Mouse (Mus musculus) CH12.LX (cell line): Measurements from ENCODE around the gene Pgpep1l. TPM values are rescaled to one million over a fixed set of nuclear protein-coding genes. Genes with fewer than 3 reads are reported as not detected.

Source experiments
- DNase-seq: peaks from one replicate; pipeline ENCODE4 v3.0.0-alpha.2; 2013; ENCODE audit errors: extremely low read depth
- H3K27ac ChIP-seq: 2 replicates; pipeline ENCODE4 v1.5.1; 2012; ENCODE audit warnings: low read depth, mild to moderate bottlenecking, control low read depth, moderate library complexity; ENCODE audit not compliant: insufficient read depth
- H3K27me3 ChIP-seq: replicated peaks from 2 replicates; pipeline ENCODE3; 2012; ENCODE audit warnings: inconsistent platforms
- H3K36me3 ChIP-seq, 2 experiments: replicated peaks in 1 of 2; 2 replicates each; pipeline versions ENCODE3 to v1.6.1; 2012; ENCODE audit warnings: inconsistent platforms in 1 of 2, low read length in 1 of 2, mild to moderate bottlenecking in 1 of 2, mixed read lengths in 1 of 2, moderate library complexity in 1 of 2; ENCODE audit not compliant: control insufficient read depth in 1 of 2, insufficient read depth in 1 of 2
- H3K4me1 ChIP-seq, 2 experiments: 2 replicates each; pipeline ENCODE4 v1.6.1; 2012; ENCODE audit warnings: inconsistent platforms in 1 of 2, moderate library complexity in 1 of 2; ENCODE audit not compliant: insufficient read depth in 2 of 2, control insufficient read depth in 1 of 2
- H3K4me2 ChIP-seq: 2 replicates; pipeline ENCODE4 v1.6.1; 2012; ENCODE audit warnings: low read depth, mild to moderate bottlenecking, control low read depth; ENCODE audit not compliant: poor library complexity, insufficient read depth, severe bottlenecking
- H3K4me3 ChIP-seq, 3 experiments: fragments of 150-350 bp in 1 of 3; sonication (generic) in 1 of 3; replicated peaks in 1 of 3; 2 replicates each; pipeline versions ENCODE3 to v1.5.1; 2011 to 2012; ENCODE audit warnings: low read depth in 2 of 3, low read length in 2 of 3, mild to moderate bottlenecking in 2 of 3, moderate library complexity in 2 of 3, control low read depth in 1 of 3, improper control_type of control experiment in 1 of 3, inconsistent platforms in 1 of 3, mixed read lengths in 1 of 3; ENCODE audit not compliant: poor library complexity in 1 of 3
- H3K79me2 ChIP-seq: replicated peaks from 2 replicates; pipeline ENCODE4 v1.6.1; 2012; ENCODE audit warnings: mild to moderate bottlenecking, moderate library complexity; ENCODE audit not compliant: control insufficient read depth, poor library complexity, insufficient read depth, severe bottlenecking; ENCODE audit errors: extremely low read depth
- H3K9ac ChIP-seq: 2 replicates; pipeline ENCODE4 v1.6.1; 2012; ENCODE audit warnings: low read depth, mild to moderate bottlenecking, control low read depth, moderate library complexity; ENCODE audit not compliant: insufficient read depth
- H3K9me3 ChIP-seq: replicated peaks from 2 replicates; pipeline ENCODE3; 2012; ENCODE audit warnings: low read length, inconsistent platforms, mixed read lengths
- BHLHE40 ChIP-seq: IDR thresholded peaks from 2 replicates; pipeline ENCODE4 v1.6.1; 2011; ENCODE audit warnings: mild to moderate bottlenecking, low read depth, low read length, improper control_type of control experiment
- CHD1 ChIP-seq: IDR thresholded peaks from 2 replicates; pipeline ENCODE4 v1.6.1; 2012; ENCODE audit warnings: low read depth, low read length, improper control_type of control experiment, inconsistent platforms
- E2F4 ChIP-seq: IDR thresholded peaks from 2 replicates; pipeline ENCODE4 v1.6.1; 2011; ENCODE audit warnings: low read depth, low read length, improper control_type of control experiment; ENCODE audit not compliant: insufficient replicate concordance
- ELF1 ChIP-seq: IDR thresholded peaks from 2 replicates; pipeline ENCODE4 v1.6.1; 2014; ENCODE audit warnings: low read depth, mild to moderate bottlenecking, inconsistent platforms, low read length, improper control_type of control experiment
- EP300 ChIP-seq: IDR thresholded peaks from 2 replicates; pipeline ENCODE4 v1.6.1; 2011; ENCODE audit warnings: low read length, improper control_type of control experiment
- ETS1 ChIP-seq: conservative IDR thresholded peaks from 2 replicates; pipeline ENCODE4 v1.6.1; 2012; ENCODE audit warnings: low read depth, mild to moderate bottlenecking, inconsistent platforms, low read length, improper control_type of control experiment, moderate library complexity
- GABPA ChIP-seq: IDR thresholded peaks from 2 replicates; pipeline ENCODE4 v1.6.1; 2012; ENCODE audit warnings: low read depth, low read length, improper control_type of control experiment, inconsistent platforms; ENCODE audit not compliant: insufficient replicate concordance
- HCFC1 ChIP-seq: IDR thresholded peaks from 2 replicates; pipeline ENCODE4 v1.6.1; 2012; ENCODE audit warnings: low read depth, mild to moderate bottlenecking, inconsistent platforms, low read length, improper control_type of control experiment
- IRF4 ChIP-seq: IDR thresholded peaks from 2 replicates; pipeline ENCODE4 v1.6.1; 2014; ENCODE audit warnings: low read depth, mild to moderate bottlenecking, inconsistent platforms, low read length, improper control_type of control experiment
- JUN ChIP-seq: IDR thresholded peaks from 2 replicates; pipeline ENCODE4 v1.6.1; 2011; ENCODE audit warnings: low read depth, mild to moderate bottlenecking, low read length, improper control_type of control experiment, moderate library complexity; ENCODE audit not compliant: insufficient read depth
- MAFK ChIP-seq: IDR thresholded peaks from 2 replicates; pipeline ENCODE4 v1.6.1; 2011; ENCODE audit warnings: low read length, improper control_type of control experiment; ENCODE audit not compliant: insufficient replicate concordance
- MAX ChIP-seq: IDR thresholded peaks from 2 replicates; pipeline ENCODE4 v1.6.1; 2011; ENCODE audit warnings: low read length, improper control_type of control experiment
- MYC ChIP-seq: IDR thresholded peaks from 2 replicates; pipeline ENCODE4 v1.6.1; 2011; ENCODE audit warnings: low read depth, mild to moderate bottlenecking, improper control_type of control experiment, low read length
- NELFE ChIP-seq: IDR thresholded peaks from 2 replicates; pipeline ENCODE4 v1.6.1; 2011; ENCODE audit warnings: low read depth, low read length, improper control_type of control experiment
- PAX5 ChIP-seq: IDR thresholded peaks from 2 replicates; pipeline ENCODE4 v1.6.1; 2012; ENCODE audit warnings: low read length, inconsistent platforms, mixed read lengths
- POLR2A ChIP-seq: IDR thresholded peaks from 2 replicates; pipeline ENCODE4 v1.6.1; 2011; ENCODE audit warnings: low read depth, mild to moderate bottlenecking, improper control_type of control experiment, low read length
- POLR2AphosphoS2 ChIP-seq: IDR thresholded peaks from 2 replicates; pipeline ENCODE4 v1.6.1; 2011; ENCODE audit warnings: low read depth, low read length, improper control_type of control experiment
- RCOR1 ChIP-seq: conservative IDR thresholded peaks from 2 replicates; pipeline ENCODE4 v1.6.1; 2012; ENCODE audit warnings: low read depth, mild to moderate bottlenecking, inconsistent platforms, low read length, improper control_type of control experiment
- TBP ChIP-seq: conservative IDR thresholded peaks from 2 replicates; pipeline ENCODE4 v1.6.1; 2011; ENCODE audit warnings: low read depth, low read length, improper control_type of control experiment
- USF1 ChIP-seq: IDR thresholded peaks from 2 replicates; pipeline ENCODE4 v1.6.1; 2014; ENCODE audit warnings: low read depth, mild to moderate bottlenecking, inconsistent platforms, low read length, improper control_type of control experiment
- ZMIZ1 ChIP-seq: IDR thresholded peaks from 2 replicates; pipeline ENCODE4 v1.6.1; 2012; ENCODE audit warnings: low read depth, mild to moderate bottlenecking, inconsistent platforms, low read length, improper control_type of control experiment
- ZNF384 ChIP-seq: IDR thresholded peaks from 2 replicates; pipeline ENCODE4 v1.6.1; 2012; ENCODE audit warnings: low read depth, low read length, improper control_type of control experiment, inconsistent platforms
- dilution Hi-C: fragments of 300-500 bp; cut with MboI; formaldehyde crosslinking; loops from 2 replicates; pipeline ENCODE4 v1.14.3; 2020; ENCODE audit warnings: low sequenced_read_pairs; ENCODE audit not compliant: extremely low pct_unique_long_range_greater_than_20kb, extremely low pct_ligation_motif_present
- in situ Hi-C: fragments of 300-500 bp; cut with MboI; formaldehyde crosslinking; loops from 3 replicates; pipeline ENCODE4 v1.14.3; 2019; ENCODE audit warnings: low sequenced_read_pairs, low pct_ligation_motif_present, low pct_unique_long_range_greater_than_20kb, mixed read lengths
- polyA plus RNA-seq: library from polyadenylated mRNA; unstranded; fragments of >175 nt; gene quantifications from 2 replicates; pipeline ENCODE4 v1.2.1, GENCODE M21; 2012; ENCODE audit warnings: low read depth; ENCODE audit not compliant: insufficient read length
- total RNA-seq, 2 experiments: library from RNA; depleted of rRNA; stranded (reverse); fragments of 300-350 nt in 1 of 2; fragments of >200 nt in 1 of 2; gene quantifications; 2 replicates each; pipeline ENCODE4 v1.2.3; 2012 to 2014

Gene Pgpep1l
- total and polyA plus RNA-seq, 3 experiments, result not detected

DNA sequence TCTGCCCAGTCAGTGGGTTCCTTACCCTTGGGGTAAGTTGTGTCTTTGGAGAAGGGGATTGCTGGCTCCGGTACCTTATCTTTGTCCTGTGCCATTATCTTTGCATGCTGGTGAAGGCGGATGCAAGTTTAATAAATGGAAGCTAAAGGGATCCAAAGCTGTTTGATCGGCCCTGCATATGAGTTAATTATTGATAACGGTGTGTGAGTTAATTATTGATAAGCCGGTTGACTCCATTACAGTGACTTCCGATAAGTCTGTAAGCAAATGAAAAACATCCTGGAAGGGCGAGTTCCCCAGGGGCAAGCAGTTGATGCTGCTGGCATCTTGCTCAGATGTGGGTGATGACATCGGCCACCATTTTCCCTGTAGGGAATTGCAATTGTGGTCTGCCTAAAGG is 42.7 kb upstream of the Pgpep1l start:
- Histone ChIP-seq H3K4me3 (no peak overlapping the region), H3K27me3 (no peaks in the 10 kb centered on the region), H3K4me2 (no peak overlapping the region), H3K9ac (no peak overlapping the region), H3K27ac (no peak overlapping the region), H3K36me3 (peaks cover 43 to 85% of the 10 kb centered on the region in 2 experiments), H3K79me2 (peaks cover 8% of the 10 kb centered on the region), H3K9me3 (no peaks in the 10 kb centered on the region), H3K4me1 (peaks cover 4 to 38% of the 10 kb centered on the region in 2 experiments; a peak in 3 of 4 replicates)
- dilution Hi-C loops, result no loop called here
- no peak for TF ChIP-seq PAX5
- no peak for TF ChIP-seq JUN
- TF ChIP-seq RCOR1, result no peak
- no peak for TF ChIP-seq EP300
- TF ChIP-seq MYC, result no peak
- no peak for TF ChIP-seq E2F4
- TF ChIP-seq MAX, result no peak
- no peak for TF ChIP-seq GABPA
- no peak for TF ChIP-seq CHD1
- TF ChIP-seq IRF4, result no peak
- TF ChIP-seq NELFE, result no peak
- no peak for TF ChIP-seq ETS1
- no peak for TF ChIP-seq USF1
- TF ChIP-seq MAFK, result no peak
- no peak for TF ChIP-seq HCFC1
- no peak for TF ChIP-seq ZNF384
- TF ChIP-seq POLR2AphosphoS2, result no peak
- TF ChIP-seq BHLHE40, result no peak
- DNase-seq, result no peak
- in situ Hi-C loops, result loop anchor here (10.0 to 25.0 kb wide), 2 partner anchors 172 to 494 kb away; no protein-coding TSS in a partner anchor

GRCm38 (mm10) chr7:68305781-68306575 is 41.9 kb upstream of the Pgpep1l start:
- H3K9me3 ChIP-seq, result no peaks in the 10 kb centered on the region
- no peak for DNase-seq
- dilution Hi-C loops, result no loop called here
- no peaks in the 10 kb centered on the region for H3K27me3 ChIP-seq
- H3K4me1 ChIP-seq, result peaks cover 4 to 38% of the 10 kb centered on the region in 2 experiments; a peak in 3 of 4 replicates
- TF ChIP-seq POLR2A, result no peak
- no peak for TF ChIP-seq ELF1
- no peak for TF ChIP-seq TBP
- no peak for TF ChIP-seq ZMIZ1
- no peak for TF ChIP-seq MYC
- no peak for TF ChIP-seq IRF4
- TF ChIP-seq, all 38 proteins: peak for 0
- H3K36me3 ChIP-seq, result peaks cover 39 to 82% of the 10 kb centered on the region in 2 experiments
- no peak overlapping the region for H3K27ac ChIP-seq
- peaks cover 14% of the 10 kb centered on the region for H3K79me2 ChIP-seq
- H3K4me3 ChIP-seq, result no peak overlapping the region
- in situ Hi-C loops, result loop anchor here (10.0 to 25.0 kb wide), 2 partner anchors 171 to 494 kb away; no protein-coding TSS in a partner anchor
- H3K9ac ChIP-seq, result no peak overlapping the region
- no peak overlapping the region for H3K4me2 ChIP-seq
